Mouse (Mus musculus) kidney, adult 2 months (tissue): Measurements from ENCODE around the gene Gpx4.

Source experiments
- CTCF ChIP-seq: fragments of 200-500 bp; conservative IDR thresholded peaks from 2 replicates; pipeline ENCODE4 v1.5.1; 2011; ENCODE audit warnings: low read depth, mild to moderate bottlenecking, control low read depth, low read length, moderate library complexity, mixed read lengths; ENCODE audit not compliant: insufficient read depth, insufficient read length
- POLR2A ChIP-seq: fragments of 200-500 bp; IDR thresholded peaks from one replicate; pipeline ENCODE4 v1.6.1; 2011; ENCODE audit warnings: low read depth, low read length, control low read depth

GRCm38 (mm10) chr10:80056506-80056905, 9.5 kb downstream of the Gpx4 start:
- no peak for TF ChIP-seq CTCF
- no peak for TF ChIP-seq POLR2A
